Mouse (Mus musculus) megakaryocyte, embryonic 14.5 days (primary cell): ENCODE results near the gene Mum1.

ENCODE experiments used
- FLI1 ChIP-seq: IDR thresholded peaks from 2 replicates; pipeline ENCODE4 v1.6.1; 2012; ENCODE audit warnings: low read length, inconsistent platforms, mixed read lengths
- GATA1 ChIP-seq: IDR thresholded peaks from 3 replicates; pipeline ENCODE4 v1.6.1; 2012; ENCODE audit warnings: mixed read lengths, low read length, inconsistent platforms, borderline replicate concordance

- no peak for TF ChIP-seq GATA1
- no peak for TF ChIP-seq FLI1
These were observed 25.7 kb upstream of the Mum1 start for GRCm38 (mm10) chr10:80200485-80200884.
